Mouse (Mus musculus) embryonic facial prominence, embryonic 13.5 days (tissue): Measurements from ENCODE around the gene Trappc5. TPM values are rescaled to one million over a fixed set of nuclear protein-coding genes. Genes with fewer than 3 reads are reported as not detected.

ENCODE experiments used
- ATAC-seq: fragments of 200-750 bp; cut with Nextera tagmentation; 2 replicates; pipeline ENCODE4 v1.8.0; 2017; ENCODE audit warnings: low read depth; ENCODE audit not compliant: insufficient number of reproducible peaks, insufficient read depth, low FRiP score, low TSS enrichment
- H3K27ac ChIP-seq: fragments of 300-500 bp; sonication (generic); 2 replicates; pipeline ENCODE4 v1.5.1; 2015; ENCODE audit warnings: moderate library complexity, mild to moderate bottlenecking, inconsistent platforms
- H3K27me3 ChIP-seq: fragments of 300-500 bp; sonication (generic); 2 replicates; pipeline ENCODE4 v1.6.1; 2015; ENCODE audit warnings: mild to moderate bottlenecking, inconsistent platforms
- H3K36me3 ChIP-seq: fragments of 300-500 bp; sonication (generic); 2 replicates; pipeline ENCODE4 v1.6.1; 2015; ENCODE audit warnings: mild to moderate bottlenecking, inconsistent platforms
- H3K4me1 ChIP-seq: fragments of 300-500 bp; sonication (generic); 2 replicates; pipeline ENCODE4 v1.6.1; 2015; ENCODE audit warnings: inconsistent platforms
- H3K4me2 ChIP-seq: fragments of 300-500 bp; sonication (generic); 2 replicates; pipeline ENCODE4 v1.6.1; 2015; ENCODE audit warnings: moderate library complexity, mild to moderate bottlenecking, inconsistent platforms
- H3K4me3 ChIP-seq: fragments of 300-500 bp; sonication (generic); 2 replicates; pipeline ENCODE4 v1.5.1; 2015; ENCODE audit warnings: mild to moderate bottlenecking, inconsistent platforms
- H3K9ac ChIP-seq: fragments of 300-500 bp; sonication (generic); 2 replicates; pipeline ENCODE4 v1.6.1; 2015; ENCODE audit warnings: mild to moderate bottlenecking, inconsistent platforms
- H3K9me3 ChIP-seq: fragments of 300-500 bp; sonication (generic); 2 replicates; pipeline ENCODE4 v1.6.1; 2016; ENCODE audit warnings: inconsistent platforms
- WGBS: fragments of 180-500 bp; shearing (Covaris S2); methylation state at CpG from one replicate; pipeline ENCODE4 v1.1.7; 2015; ENCODE audit warnings: mixed read lengths; 5-methylcytosine and 5-hydroxymethylcytosine counted together
- polyA plus RNA-seq: library from polyadenylated mRNA; unstranded; fragments of >200 nt; fragmentation: Nextera tagmentation; extraction: Ambion mirVana; gene quantifications from 2 replicates; pipeline ENCODE4 v1.2.1, GENCODE M21; 2015

The Trappc5 gene
- polyA plus RNA-seq, 1 experiment from 2014 or later, result 42.0 TPM

DNA sequence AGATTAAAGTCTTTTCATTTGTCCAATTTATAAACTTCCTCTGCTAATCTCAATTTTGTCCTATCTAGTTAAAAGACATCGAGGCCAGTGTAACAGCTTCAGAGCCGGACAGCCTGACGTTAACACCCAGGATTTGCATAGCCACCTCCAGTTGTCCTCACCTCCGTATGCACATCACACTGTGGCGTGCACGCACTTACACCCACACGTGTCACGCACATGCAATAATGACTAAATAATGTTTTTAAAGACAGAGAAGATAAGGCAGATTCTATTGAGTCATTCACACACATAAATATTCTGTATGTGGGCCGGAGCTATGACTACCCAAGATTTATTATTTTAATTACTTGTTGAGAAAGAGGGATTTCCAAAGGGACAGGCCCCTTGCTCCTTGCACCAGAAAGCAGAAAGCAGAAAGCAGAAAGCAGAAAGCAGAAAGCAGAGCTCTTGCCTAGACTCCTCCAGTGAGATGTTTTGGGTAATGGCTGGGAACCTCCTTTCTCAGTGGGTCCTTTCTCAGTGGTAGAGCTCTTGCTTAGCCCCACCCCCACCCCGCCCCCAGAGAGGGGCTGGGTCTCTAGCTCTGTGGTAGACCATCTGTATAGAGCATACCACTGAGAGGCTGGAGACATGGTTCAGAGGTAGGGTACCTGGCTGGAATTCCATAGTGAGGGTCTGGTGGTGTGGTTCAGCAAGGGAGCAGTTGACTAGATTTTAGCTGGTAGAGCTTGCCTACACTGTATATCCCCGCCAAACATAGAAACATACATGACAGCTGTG, 21.2 kb upstream of the Trappc5 start:
- Histone ChIP-seq H3K4me1 (peaks cover 5% of the 10 kb centered on the region; the same call in 1 of the 2 replicates), H3K9me3 (no peaks in the 10 kb centered on the region), H3K4me2 (no peak overlapping the region), H3K4me3 (no peak overlapping the region), H3K36me3 (no peaks in the 10 kb centered on the region), H3K27ac (no peak overlapping the region), H3K9ac (no peak overlapping the region), H3K27me3 (no peaks in the 10 kb centered on the region)
- WGBS, result 76% methylated on average over 11 of the region's 11 CpGs
- no peak for ATAC-seq

GRCm38 (mm10) chr8:3655526-3655925, 20.6 kb upstream of the Trappc5 start, which contains the start of gene Retn:
TSS of gene Retn (plus strand) at chr8:3655770.
- Histone ChIP-seq H3K4me3 (no peak within 1 kb of the TSS), H3K27ac (no peak within 1 kb of the TSS)
- ATAC-seq, result no peak

GRCm38 (mm10) chr8:3656725-3657381, 19.2 kb upstream of the Trappc5 start:
- H3K27me3 ChIP-seq, result no peaks in the 10 kb centered on the region
- no peak overlapping the region for H3K27ac ChIP-seq
- no peak overlapping the region for H3K9ac ChIP-seq
- peaks cover 5% of the 10 kb centered on the region; the same call in 1 of the 2 replicates for H3K4me1 ChIP-seq
- ATAC-seq, result 0 out of 2 replicates have a peak, but pooled peaks have one; percentile 29
- no peaks in the 10 kb centered on the region for H3K9me3 ChIP-seq
- H3K4me2 ChIP-seq, result no peak overlapping the region
- 16% methylated on average over 7 of the region's 7 CpGs for WGBS
- H3K4me3 ChIP-seq, result no peak overlapping the region
- H3K36me3 ChIP-seq, result no peaks in the 10 kb centered on the region

More at GRCm38 (mm10) chr8:3655526-3655925, 20.6 kb upstream of the Trappc5 start, which contains the start of gene Retn:
- H3K36me3 ChIP-seq, result no peaks in the 10 kb centered on the region
- H3K4me1 ChIP-seq, result peaks cover 5% of the 10 kb centered on the region; the same call in 1 of the 2 replicates
- H3K27me3 ChIP-seq, result no peaks in the 10 kb centered on the region
- no peak within 1 kb of the TSS for H3K4me2 ChIP-seq
- no peak within 1 kb of the TSS for H3K9ac ChIP-seq
- H3K9me3 ChIP-seq, result no peaks in the 10 kb centered on the region
- WGBS, result 72% methylated on average over 3 of the region's 3 CpGs

- Histone ChIP-seq H3K4me1 (peaks cover 5% of the 10 kb centered on the region; the same call in 1 of the 2 replicates), H3K4me3 (no peak overlapping the region), H3K27ac (no peak overlapping the region), H3K4me2 (no peak overlapping the region), H3K27me3 (no peaks in the 10 kb centered on the region), H3K9me3 (no peaks in the 10 kb centered on the region), H3K36me3 (no peaks in the 10 kb centered on the region), H3K9ac (no peak overlapping the region)
- no peak for ATAC-seq
- WGBS, result 79% methylated on average over 8 of the region's 8 CpGs
Observed at GRCm38 (mm10) chr8:3660889-3661288, 15.2 kb upstream of the Trappc5 start.

DNA sequence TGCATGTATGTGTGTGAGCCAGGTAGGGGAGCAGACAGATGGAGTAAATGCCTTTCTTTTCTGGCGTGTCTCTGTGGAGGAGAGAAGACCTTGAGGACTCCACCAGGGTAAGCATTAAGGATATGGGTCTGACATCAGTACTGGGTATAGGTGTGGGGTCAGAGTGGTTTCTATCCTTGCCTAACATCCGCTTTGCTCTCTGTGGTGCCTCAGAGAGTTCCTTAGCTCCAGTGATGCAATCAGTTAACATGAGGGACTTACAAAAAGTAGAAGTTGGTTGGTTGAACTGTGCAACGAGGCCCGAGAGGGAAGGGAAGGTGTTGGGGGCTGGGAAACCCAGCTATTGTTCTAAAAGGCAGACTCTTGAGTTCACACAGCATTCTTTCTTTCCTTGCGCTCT, 11.7 kb upstream of the Trappc5 start:
- no peaks in the 10 kb centered on the region for H3K9me3 ChIP-seq
- 64% methylated on average over 5 of the region's 5 CpGs for WGBS
- H3K4me2 ChIP-seq, result no peak overlapping the region
- H3K27ac ChIP-seq, result no peak overlapping the region
- no peak overlapping the region for H3K4me3 ChIP-seq
- H3K4me1 ChIP-seq, result no peaks in the 10 kb centered on the region
- H3K36me3 ChIP-seq, result no peaks in the 10 kb centered on the region
- no peaks in the 10 kb centered on the region for H3K27me3 ChIP-seq
- no peak for ATAC-seq
- H3K9ac ChIP-seq, result no peak overlapping the region

- Histone ChIP-seq H3K9me3 (no peaks in the 10 kb centered on the region), H3K9ac (no peak within 1 kb of the TSS), H3K4me2 (no peak within 1 kb of the TSS), H3K27me3 (no peaks in the 10 kb centered on the region), H3K4me1 (no peaks in the 10 kb centered on the region), H3K27ac (no peak within 1 kb of the TSS), H3K4me3 (no peak within 1 kb of the TSS), H3K36me3 (no peaks in the 10 kb centered on the region)
- ATAC-seq, result no peak
- WGBS, result 49% methylated on average over 6 of the region's 6 CpGs
Observed at GRCm38 (mm10) chr8:3665507-3665906, 10.6 kb upstream of the Trappc5 start, which contains the start of gene Mcemp1. TSS of gene Mcemp1 (plus strand) at chr8:3665754.

DNA sequence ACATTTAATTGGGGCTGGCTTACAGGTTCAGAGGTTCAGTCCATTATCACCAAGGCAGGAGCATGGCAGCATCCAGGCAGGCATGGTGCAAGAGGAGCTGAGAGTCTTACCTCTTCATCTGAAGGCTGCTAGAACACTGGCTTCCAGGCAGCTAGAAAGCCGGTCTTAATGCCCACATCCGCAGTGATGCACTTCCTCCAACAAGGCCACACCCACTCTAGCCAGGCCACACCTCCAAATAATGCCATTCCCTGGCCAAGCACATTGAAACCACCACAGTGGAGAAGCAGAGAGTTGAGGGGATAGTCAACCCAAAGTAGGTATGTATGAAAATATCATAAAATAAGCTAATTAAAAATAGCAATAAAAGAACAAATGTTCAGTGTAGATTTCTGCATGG, 5.7 kb upstream of the Trappc5 start:
- 80% methylated on average over 2 of the region's 2 CpGs for WGBS
- no peak for ATAC-seq
- H3K4me1 ChIP-seq, result peaks cover 3% of the 10 kb centered on the region; the same call in 1 of the 2 replicates
- no peaks in the 10 kb centered on the region for H3K9me3 ChIP-seq
- H3K9ac ChIP-seq, result no peak overlapping the region
- H3K36me3 ChIP-seq, result no peaks in the 10 kb centered on the region
- H3K27ac ChIP-seq, result no peak overlapping the region
- H3K4me3 ChIP-seq, result no peak overlapping the region
- no peak overlapping the region for H3K4me2 ChIP-seq
- no peaks in the 10 kb centered on the region for H3K27me3 ChIP-seq

DNA sequence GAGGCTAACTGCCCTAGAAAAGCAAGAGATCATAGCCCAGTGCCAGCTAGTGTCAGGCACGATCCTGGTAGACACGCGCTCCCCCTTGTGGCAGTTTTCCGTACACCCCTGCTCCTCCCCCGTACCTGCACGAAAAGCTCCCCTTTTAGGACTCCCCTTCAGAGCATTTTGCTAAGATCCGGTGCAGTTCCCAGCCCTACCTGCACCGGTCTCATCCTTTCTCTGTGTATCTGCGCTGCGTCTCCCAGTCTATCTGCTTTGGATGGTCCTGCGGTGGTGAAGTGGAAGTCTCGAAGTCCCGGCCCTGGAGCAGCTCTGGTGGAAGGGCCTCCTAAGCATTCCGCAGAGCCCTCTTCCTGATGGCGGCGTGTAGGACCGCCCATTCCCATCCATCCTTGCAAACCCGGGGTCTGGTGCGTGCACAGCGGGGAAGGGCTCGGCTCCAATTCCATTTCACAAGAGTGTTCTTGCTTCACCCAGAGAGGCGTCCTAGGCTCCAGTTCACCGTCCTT, 4.1 kb upstream of the Trappc5 start, which contains the start of gene Fcor:
Gene Fcor (minus strand): TSS at position 383 of the 512 bp plus-strand sequence.
- Histone ChIP-seq H3K9ac (peak within 1 kb of the TSS; percentile 72), H3K36me3 (no peaks in the 10 kb centered on the region), H3K4me3 (peak within 1 kb of the TSS; percentile 57), H3K27me3 (no peaks in the 10 kb centered on the region), H3K27ac (peak within 1 kb of the TSS; percentile 68), H3K4me2 (peak within 1 kb of the TSS; percentile 63), H3K9me3 (no peaks in the 10 kb centered on the region), H3K4me1 (peaks cover 3% of the 10 kb centered on the region; the same call in 1 of the 2 replicates)
- WGBS, result 0% methylated on average over 23 of the region's 23 CpGs
- peak; percentile 85 for ATAC-seq

- 40% methylated on average over 3 of the region's 3 CpGs for WGBS
- Histone ChIP-seq H3K27me3 (no peaks in the 10 kb centered on the region), H3K9ac (no peak overlapping the region), H3K9me3 (no peaks in the 10 kb centered on the region), H3K4me2 (no peak overlapping the region), H3K4me3 (no peak overlapping the region), H3K4me1 (peaks cover 16% of the 10 kb centered on the region), H3K27ac (no peak overlapping the region), H3K36me3 (peaks cover 12% of the 10 kb centered on the region)
- ATAC-seq, result no peak
Observed at GRCm38 (mm10) chr8:3674671-3675070, 1.4 kb upstream of the Trappc5 start.

DNA sequence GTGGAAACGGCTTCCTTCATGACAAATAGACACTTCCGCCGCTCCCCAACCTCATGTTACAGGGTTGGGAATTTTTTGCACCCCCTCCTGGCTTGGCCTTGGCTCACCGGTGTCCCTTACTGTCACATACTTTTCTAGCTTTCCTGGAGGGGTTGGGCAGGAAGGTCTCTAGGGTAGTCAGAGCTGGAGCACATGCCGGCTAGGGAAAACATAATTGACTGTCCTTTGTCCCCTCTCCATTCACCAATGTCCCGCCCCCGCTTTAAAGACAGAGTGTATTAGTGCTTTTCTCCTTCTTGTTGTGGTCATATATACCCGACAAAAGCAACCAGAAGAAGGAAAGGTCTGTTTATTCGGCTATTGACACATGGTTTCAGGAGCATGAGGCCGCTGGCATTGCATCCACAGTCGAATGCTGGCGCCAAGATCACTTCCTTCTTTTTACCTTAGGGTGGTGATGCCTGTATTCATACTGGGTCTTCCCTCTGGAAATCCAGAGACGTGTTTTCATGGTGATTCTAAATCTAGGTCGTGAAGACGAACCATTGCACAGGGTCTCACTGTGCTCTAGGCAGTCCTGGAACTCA, 987 bp downstream of the Trappc5 start:
- 3% methylated on average over 15 of the region's 15 CpGs for WGBS

GRCm38 (mm10) chr8:3678831-3679230, 2.7 kb downstream of the Trappc5 start:
- H3K4me2 ChIP-seq, result no peak overlapping the region
- no peak overlapping the region for H3K4me3 ChIP-seq
- no peaks in the 10 kb centered on the region for H3K27me3 ChIP-seq
- 95% methylated on average over 23 of the region's 23 CpGs for WGBS
- H3K36me3 ChIP-seq, result peaks cover 45% of the 10 kb centered on the region
- H3K9ac ChIP-seq, result no peak overlapping the region
- peaks cover 12% of the 10 kb centered on the region for H3K4me1 ChIP-seq
- H3K9me3 ChIP-seq, result no peaks in the 10 kb centered on the region; the same call in 1 of the 2 replicates
- H3K27ac ChIP-seq, result no peak overlapping the region
- ATAC-seq, result no peak

More for the DNA sequence above, 987 bp downstream of the Trappc5 start:
- Histone ChIP-seq H3K4me1 (peaks cover 12% of the 10 kb centered on the region), H3K27me3 (no peaks in the 10 kb centered on the region), H3K36me3 (peaks cover 34% of the 10 kb centered on the region), H3K9ac (peak overlapping the region; percentile 99), H3K9me3 (no peaks in the 10 kb centered on the region; the same call in 1 of the 2 replicates), H3K27ac (peak overlapping the region; percentile 91), H3K4me2 (peak overlapping the region; percentile 86), H3K4me3 (peak overlapping the region; percentile 77)
- ATAC-seq, result no peak
